Mouse (Mus musculus) liver (tissue): ENCODE measurements around the gene Sult6b2.

Source experiments
- DNase-seq: peaks from one replicate; pipeline ENCODE4 v3.0.0-alpha.2; 2020; ENCODE audit warnings: mixed read lengths

Gene Sult6b2

DNA sequence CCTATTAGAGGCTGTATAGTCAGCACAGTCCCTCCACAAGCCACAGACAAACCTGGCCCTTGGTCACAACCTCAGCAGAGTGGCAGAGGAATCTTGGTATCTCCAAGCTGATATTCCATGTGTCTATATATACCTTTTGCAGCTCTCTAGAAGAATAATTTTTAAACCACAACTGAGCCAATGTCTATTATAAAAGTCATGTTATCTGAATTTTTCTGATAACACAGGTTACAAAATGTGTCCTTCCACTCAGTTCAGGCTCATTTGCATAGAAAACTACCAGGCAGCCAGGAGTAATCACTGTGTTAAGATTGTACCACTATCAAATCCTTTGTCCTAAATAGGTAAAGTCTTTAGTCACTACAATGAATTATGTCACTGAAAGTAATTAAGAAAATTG lies at the start of gene Sult6b2:
TSS of gene Sult6b2 (minus strand) at position 101 of the 400 bp plus-strand sequence.
- DNase-seq = no peak

DNA sequence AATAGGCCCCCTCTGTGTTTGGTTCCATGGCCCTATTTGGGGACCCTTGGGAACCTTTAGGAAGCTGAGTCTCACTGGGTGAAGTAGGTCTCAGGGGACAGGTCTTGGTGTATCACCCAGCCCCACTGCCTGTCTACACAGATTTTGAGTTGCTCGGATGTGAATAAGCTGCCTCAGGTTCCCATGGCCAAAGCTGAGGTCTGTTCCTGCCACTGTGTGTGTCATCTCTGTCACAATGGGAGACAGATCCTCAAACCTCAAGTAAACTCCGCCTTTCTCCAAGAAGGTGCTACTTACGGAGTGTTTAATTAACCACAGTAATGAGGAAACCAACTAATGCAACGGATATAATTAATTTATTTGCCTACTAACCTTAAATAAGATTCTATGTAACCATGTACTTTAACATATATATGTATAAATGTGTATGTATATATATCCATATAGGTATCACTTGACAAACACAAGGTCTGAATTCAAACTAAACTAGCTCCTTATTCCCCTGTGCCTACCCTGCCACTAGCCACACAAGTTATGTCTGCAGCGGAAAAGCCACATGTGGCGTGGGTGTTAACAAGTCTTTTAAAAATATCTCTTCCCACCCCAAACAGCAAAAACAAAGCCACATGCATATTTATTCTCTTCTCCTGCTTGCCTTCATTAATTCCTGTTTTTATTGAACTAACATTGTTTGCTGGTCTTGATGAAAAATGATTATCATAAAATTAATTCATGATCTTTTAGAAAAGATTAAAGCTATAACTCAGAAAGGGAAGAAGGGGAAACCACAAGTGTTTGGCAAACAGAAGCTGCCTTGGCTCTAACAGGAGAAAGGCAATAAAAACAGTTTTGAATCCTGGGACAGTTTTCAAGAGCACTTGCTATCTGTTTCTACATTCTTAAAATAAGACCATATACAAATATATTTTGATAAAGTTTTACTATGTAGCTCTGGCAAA lies 48.4 kb upstream of the Sult6b2 start:
- no peak for DNase-seq

DNA sequence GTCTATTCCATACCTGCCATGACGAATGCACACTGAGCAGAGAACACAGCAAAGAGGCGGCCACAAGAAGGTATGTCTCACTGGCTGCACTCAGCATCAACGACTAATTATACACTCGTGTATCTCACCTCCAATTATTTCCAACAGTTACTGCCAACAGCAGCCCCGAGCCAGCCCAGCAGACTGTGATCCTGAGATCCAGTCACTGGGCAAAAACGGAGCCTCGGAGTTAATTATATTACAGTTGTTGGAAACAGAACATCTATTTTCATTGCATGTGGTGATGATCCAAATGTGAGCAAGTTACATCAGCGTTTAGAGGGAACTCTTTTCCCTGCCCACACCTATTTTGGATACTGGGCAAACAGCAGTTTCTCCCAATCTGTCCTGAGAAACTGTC lies 46.1 kb upstream of the Sult6b2 start:
- no peak for DNase-seq

DNA sequence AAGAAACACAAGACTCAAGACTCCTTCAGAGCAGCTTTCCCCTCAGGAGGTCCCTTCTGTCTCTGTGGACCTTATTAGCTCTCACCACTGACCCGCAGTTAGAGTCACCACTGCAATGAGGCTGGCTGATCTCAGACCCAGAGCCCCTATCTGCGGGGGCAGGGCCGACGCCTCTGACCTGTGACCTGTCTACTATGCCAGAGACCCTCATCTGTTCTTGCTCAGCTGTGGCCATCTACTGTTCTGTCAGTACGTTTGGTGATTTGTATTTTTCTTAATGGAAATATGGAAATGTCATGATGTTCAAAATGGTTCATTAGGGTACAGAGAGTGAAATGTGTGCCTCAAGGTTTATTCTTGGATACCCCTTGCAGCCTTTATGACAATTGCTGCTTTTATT lies 45.0 kb upstream of the Sult6b2 start:
- DNase-seq = no peak

DNA sequence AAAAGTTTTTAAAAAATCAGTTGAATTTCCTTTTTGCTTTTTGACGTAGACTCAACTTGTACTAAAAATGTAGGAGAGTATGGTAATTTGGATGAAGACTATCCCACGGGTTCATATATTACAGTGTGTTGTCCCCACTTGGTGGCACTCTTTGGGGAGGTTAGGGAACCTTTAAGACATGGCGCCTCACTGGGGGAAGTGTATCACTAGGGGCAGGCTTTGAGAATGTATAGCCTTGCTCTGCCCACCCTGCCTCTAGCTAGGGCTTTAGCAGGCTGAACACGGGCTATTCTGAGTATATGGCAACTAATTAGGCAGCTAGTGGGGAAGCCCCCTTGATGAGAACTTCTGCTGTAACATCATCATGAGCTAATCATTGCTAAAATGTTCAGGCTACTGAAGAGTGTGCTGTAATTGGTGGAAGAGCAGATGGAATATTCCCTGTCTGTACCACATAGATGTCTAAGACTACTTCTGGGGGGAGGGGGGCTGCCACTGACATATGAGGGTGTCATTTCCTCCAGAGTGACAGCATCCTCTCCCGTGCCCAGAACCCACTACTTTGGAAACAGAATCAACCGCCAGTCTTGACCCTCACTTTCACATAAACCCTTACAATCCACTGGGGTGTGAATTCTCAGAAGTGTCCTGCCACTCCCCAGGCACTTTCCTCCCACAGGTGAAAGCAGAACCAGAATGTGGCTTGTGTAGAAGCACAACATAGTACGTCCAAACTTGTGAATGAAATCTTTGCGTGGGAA lies 43.8 kb upstream of the Sult6b2 start:
- no peak for DNase-seq

DNA sequence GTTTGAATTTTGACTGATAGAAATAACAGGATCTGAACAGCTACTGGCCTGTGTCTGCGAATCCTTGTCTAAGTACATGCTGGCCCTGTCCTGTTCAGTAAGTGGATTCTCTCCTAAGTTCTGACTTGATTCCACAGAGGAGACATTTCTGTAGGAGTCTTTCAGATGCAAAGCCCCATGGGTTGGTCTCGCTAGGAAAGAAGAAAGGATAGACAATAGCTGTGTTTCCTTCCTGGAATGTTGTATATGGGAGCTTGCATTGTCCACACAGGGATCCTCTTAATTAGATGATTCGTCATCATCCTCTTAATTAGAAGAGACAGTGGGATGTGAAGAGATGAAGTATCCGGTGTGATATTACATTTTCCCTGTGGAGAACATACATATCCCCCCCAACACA lies 42.6 kb upstream of the Sult6b2 start:
- no peak for DNase-seq

DNA sequence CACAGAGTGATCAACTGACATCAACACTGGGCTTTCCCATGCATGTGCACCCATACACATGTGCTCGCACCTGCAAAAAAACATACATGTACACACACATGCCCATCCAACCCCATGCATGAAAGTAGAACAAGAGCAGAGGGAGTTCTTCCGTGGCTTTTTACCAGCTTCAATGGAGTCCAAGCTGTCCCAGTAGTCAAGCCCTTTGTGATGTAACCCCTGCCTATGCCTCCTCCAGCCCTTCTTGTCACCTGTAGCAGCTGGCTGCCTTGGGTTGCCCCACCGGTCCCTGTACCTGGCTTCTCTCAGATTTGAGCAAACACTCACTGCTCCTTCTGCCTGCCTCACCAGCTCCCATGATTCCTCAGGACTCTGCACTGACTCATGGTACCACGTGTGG lies 40.8 kb upstream of the Sult6b2 start:
- no peak for DNase-seq

DNA sequence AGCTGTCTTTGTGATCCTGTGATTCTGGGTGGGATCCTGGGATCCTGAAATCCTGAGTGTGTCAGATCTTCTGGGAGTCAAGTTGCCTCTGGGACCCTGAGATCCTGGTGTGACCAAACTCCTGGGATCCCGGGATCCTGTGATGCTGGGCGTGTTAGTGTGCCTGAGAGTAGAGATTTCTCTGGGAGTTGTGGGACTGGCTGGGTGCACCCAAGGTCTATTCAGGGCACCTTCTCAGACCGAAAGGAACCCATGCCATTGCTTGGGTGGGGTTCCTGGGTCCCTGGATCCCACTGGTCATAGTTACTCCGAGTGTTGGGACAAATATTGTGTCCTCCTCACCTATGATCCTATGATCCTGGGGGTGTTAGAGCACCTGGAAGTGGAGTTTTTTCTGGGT lies 39.8 kb upstream of the Sult6b2 start:
- DNase-seq = no peak

DNA sequence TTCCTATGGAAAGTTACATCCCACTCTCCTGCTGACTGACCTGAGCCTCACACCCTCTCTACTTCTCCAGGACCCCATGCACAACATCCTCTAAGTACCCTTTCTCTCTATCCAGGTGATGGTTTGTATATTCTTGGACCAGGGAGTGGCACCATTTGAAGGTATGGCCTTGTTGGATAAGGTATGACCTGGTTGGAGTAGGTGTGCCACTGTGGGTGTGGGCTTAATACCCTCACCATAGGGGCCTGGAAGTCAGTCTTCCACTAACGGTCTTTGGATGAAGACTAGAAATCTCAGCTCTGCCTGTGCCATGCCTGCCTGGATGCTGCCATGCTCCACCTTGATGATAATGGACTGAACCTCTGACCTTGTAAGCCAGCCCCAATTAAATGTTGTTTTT lies 34.2 kb upstream of the Sult6b2 start:
- no peak for DNase-seq

DNA sequence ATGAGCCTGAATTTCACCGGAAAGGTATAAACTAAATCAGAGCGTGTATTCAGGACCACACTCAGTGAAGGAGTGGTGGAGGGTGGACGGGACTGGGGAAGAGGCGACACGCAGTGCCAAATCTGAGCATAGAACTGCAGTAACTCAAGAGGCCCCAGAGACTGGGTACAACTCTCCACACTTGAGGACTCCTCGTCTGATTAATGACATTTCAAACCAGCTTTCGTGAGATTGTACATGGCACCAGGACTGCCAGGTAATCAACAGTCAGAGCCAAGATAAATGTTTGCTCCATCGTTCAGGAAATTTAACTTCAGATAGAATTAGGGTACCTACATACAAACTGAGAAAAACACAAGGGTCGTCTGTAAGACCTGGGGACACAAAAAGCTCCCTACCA lies 33.0 kb upstream of the Sult6b2 start:
- DNase-seq = no peak

DNA sequence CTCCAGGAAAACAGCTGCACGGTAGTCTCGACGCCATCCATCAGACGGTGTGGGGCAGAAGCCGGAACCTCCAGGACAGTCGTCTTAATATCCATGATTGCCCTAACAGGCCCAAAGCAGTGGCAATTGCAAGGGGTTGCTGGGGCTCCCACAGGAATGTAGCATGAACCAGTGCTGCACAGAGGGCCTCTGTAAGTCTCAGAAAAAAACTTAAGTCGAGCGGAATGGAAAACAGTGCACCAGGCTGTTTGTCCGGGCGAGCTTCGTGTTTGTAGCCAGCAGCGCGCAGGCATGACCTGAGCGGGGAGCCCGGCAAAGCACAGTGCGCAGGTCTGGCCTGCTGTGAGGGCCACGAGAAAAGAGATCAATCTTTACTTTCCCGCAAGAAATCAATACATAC lies 31.4 kb upstream of the Sult6b2 start:
- no peak for DNase-seq

DNA sequence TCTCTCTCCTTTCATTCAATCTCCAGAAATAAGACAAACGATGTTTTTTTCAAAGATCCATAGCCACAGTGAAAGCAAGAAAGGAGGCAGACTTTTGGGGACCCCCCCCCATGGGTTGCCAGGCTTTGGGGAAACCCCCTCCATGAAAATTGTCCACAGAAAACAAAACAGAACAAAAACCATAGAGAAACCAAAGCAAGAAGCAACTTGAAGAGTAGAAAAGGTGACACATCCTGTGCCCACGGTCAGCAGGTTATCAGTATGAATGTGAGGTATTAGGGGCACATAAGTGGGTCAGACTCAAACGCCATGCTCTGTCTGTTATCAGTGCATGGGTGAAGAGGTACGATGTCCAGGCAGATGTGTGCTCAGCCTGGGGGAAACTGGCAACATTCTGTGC lies 30.6 kb upstream of the Sult6b2 start:
- DNase-seq = no peak

DNA sequence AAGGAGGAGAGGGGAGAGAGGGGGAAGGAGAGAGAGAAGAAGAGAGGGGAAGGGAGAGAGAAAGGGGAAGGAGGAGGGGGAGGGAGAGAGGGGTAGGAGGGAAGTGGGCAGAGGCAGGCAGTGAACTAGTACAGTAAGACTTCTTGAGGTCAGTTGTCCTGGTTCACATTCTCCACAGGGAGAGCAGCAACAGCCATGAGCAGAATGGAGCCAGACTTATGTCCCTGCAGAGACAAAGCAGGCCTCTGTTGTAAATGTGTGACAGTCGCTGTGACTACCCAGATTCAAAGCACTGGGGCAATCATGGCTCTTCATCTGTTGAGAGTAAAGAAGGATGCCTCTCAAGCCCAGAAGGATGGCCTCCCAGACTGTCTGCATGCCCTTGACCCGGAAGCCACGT lies 27.4 kb upstream of the Sult6b2 start:
- no peak for DNase-seq

DNA sequence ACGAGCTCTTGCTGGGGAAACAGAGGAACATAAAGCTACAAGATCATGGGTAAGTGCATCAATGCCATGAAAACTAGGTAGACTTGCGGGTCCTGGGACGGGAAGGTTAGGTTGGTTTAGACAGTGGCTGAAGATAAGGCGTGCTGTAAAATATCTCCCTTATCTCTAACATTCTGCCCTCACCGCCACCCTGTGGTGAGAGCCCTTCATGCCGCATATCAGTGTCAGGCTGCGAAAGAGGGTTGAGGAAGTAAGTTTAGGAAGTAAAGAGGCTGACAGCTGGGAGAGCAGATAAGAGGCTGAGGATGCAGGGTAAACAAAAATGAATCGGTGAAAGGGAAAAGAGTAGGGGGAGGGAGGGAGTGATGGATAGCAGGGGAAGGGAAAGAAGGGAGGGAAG lies 26.9 kb upstream of the Sult6b2 start:
- DNase-seq = peak; percentile 69

DNA sequence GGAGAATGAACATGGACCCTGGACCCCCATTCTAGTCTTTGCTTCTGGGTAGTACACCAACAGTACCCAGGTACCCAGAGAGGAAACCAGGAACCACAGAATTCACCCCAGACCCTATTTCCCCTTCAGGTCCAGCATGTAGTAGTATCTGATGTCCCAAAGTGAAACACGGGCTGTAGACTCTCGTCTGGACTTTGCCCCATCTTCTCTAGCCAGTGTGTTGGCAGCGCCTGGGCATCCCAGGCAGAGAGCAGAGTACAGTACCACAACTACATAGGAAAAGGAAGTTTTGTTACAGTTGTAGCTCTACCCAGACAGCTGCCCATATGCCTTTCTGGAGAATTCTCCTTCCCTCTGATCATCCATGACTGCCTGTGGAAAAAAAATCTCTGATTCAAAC lies 25.9 kb upstream of the Sult6b2 start:
- DNase-seq = no peak

DNA sequence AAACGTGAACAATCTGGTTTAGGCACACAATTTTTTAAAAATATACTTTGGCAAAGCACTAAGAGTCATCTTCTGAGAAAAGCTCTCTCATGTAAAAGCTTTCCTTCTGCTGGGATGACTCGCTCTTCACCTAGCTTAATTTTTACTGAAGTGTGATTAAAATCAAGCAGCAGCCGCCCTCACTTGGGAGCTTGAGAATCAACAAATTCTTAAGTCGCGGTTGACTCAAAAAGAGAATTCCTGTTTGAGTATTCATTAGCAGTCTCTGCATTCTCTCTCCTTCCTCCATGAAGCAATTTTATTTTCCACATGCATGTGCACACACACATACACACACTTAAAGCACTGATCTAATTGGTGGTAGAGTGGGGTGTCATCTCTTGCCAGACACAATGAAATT lies 21.1 kb upstream of the Sult6b2 start:
- DNase-seq = no peak

DNA sequence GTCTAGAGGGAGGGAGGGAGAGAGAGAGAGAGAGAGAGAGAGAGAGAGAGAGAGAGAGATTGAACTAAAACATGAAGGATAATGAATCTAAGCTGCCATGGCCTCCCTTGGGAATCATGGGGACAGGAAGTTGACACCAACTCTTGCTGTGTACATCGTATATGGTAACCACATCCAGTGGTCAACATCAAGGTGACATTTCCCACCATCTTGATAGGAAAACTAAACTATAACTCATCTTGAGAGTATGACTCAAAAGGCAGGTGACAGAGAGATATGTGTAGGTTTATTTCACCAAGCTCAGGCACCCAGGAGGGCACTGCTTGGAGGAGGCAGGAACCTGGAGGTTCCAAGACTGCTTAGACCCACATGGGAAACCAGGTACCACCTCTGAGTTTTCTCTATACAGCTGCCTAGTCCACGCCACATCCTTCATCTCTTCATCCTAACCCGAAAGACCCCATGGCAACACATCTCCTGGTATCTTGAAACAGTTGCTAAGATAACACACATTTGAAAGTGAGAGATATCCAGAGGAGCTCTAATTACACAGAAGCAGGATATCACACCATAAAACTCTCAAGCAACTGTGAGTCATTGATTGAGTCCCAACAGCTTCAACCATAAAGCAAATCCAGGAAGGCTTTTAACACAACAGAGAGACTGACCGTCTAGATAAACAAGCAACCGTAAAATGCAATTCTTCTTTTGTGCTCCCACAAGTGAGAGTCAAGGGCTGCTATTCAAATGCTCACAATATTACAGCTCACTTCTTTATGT lies 18.9 kb upstream of the Sult6b2 start:
- no peak for DNase-seq

DNA sequence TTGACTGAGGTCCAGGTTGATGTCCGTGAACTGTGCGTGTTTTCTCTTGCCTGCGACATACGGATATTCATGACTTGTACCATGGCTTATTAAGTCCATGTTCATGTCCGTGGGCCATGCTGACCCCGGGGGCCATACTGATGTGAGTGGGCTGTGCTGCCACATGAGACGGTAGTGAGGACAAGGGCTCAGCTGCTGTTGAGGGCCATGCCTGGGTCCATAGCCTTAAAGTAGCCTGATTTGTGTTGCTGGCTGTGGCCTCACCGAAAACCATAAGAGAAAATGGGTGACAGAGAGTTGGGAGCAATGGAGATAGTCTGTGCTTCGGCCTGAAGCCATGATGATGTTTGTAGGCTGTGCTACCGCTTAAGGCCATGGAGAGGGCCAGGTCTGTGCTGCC lies 14.0 kb upstream of the Sult6b2 start:
- no peak for DNase-seq

DNA sequence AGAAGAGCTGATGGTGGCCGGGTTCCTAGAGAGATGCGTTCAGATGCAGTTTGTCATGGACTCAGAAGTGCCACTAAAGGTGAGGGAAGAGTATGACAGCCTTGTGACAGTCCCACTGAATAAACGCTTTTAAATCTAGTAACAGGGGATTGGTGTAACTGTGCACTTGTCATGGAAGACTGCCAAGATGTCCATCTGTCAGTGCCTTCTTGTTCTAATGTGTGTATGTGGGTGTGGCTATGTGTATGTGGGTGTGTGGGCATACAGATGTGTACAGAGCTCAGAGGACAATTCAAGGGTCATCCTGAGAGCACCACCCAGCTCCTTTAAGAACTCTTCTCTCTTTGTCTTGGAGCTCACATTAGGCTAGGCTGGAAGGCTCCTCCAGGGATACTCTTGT lies 11.2 kb upstream of the Sult6b2 start:
- DNase-seq = no peak

DNA sequence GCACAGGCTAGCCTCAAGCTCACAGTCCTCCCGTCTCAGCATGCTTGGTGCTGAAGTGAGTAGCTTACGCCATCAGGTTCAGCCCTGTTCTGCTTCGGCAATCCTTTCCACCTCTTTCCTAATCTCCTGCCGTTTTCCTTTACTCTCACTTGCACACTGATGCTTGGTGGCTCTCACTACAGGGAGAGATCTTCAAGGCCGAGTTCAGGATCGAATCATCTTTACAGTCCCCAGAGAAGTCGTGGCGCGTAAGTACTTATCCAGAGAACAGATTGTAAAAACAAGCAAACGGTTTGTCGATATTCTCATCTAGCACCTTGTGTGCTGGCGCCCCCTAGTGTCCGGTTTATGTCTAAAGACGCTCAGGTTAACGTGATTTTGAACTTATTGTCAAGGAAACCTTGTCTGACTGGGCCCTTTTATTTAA lies 10.2 kb upstream of the Sult6b2 start:
- peak; percentile 85 for DNase-seq

DNA sequence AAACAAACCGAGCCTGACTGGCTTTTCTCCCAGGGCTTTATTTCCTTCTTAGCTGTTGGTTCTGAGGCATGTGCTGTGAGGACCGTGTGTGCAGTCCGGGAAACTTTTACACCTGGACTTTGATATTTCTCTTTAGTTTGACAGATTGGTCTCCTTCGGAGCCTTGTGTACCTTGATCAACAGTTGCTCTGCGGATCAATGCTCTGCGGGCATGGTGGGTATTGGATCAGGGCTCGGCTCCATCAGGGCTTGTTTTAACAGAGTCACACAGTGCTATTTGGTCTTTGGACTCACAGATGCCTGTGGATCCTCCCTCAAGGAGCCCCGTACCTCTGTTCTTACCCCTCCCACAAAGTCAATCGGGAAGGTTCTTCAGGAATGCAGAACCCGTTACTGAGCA lies 9.7 kb upstream of the Sult6b2 start:
- no peak for DNase-seq

DNA sequence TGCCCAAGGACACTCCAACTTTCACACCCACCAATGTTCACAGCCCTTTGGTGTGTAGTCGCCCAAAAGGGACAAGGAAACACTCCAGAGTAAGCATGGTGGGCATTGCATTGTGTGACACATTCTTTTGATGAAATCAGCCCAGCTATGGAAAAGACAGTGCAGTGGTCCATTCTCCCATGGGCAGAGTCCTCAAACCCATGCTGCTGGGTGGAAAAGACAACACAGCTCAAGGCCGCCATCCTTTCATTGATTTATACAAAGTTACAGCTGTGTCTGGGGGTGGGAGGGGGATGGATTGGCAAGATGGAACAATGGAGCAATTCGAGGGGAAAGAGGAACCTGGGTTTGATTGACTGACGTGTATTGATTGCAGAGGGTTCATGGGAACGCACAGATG lies 8.7 kb upstream of the Sult6b2 start:
- no peak for DNase-seq

DNA sequence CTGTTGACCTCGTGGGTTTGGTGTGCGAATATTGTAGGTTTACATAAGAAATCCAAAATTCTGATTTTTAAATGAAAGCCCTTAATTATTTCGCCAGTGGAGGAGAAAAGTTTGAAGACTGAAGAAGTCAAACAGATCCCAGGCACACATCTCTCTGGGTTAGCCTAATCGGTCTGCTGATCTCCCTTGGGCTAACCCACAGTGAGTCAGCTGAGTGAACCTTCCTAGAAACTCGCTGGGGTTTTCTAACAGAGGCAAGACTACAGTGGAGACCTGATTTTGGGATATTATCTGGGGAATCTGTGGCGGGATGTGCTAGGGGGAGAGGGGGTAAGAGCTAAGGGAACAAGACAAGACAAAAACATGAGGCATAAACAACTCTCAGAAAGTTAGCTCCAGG lies 5.9 kb upstream of the Sult6b2 start:
- DNase-seq = no peak
